Mouse (Mus musculus) forebrain, embryonic 14.5 days (tissue): Measurements from ENCODE around the gene Tmem223. TPM values are rescaled to one million over a fixed set of nuclear protein-coding genes. Genes with fewer than 3 reads are reported as not detected.

ENCODE experiments used
- ATAC-seq: fragments of 200-750 bp; cut with Nextera tagmentation; 2 replicates; pipeline ENCODE4 v1.8.0; 2017; ENCODE audit warnings: mild to moderate bottlenecking, moderate library complexity
- DNase-seq: peaks from one replicate; pipeline ENCODE4 v3.0.0-alpha.2; 2015; ENCODE audit warnings: low spot score
- H3K27ac ChIP-seq: fragments of 300-500 bp; sonication (generic); 2 replicates; pipeline ENCODE4 v1.5.1; 2014; ENCODE audit warnings: low read depth, mild to moderate bottlenecking, control low read depth, low read length, moderate library complexity
- H3K27me3 ChIP-seq: fragments of 300-500 bp; sonication (generic); replicated peaks from 2 replicates; pipeline ENCODE4 v1.6.1; 2014; ENCODE audit warnings: low read length, control low read depth, mixed read lengths; ENCODE audit not compliant: control insufficient read depth, insufficient read depth
- H3K36me3 ChIP-seq: fragments of 300-500 bp; sonication (generic); 2 replicates; pipeline ENCODE4 v1.6.1; 2014; ENCODE audit warnings: low read length, control low read depth; ENCODE audit not compliant: control insufficient read depth, insufficient read depth
- H3K4me1 ChIP-seq: fragments of 300-500 bp; sonication (generic); 2 replicates; pipeline ENCODE4 v1.6.1; 2014; ENCODE audit warnings: antibody characterized with exemption, low read length, control low read depth; ENCODE audit not compliant: control insufficient read depth, insufficient read depth
- H3K4me2 ChIP-seq: fragments of 300-500 bp; sonication (generic); 2 replicates; pipeline ENCODE4 v1.6.1; 2014; ENCODE audit warnings: mild to moderate bottlenecking, control low read depth, low read length
- H3K4me3 ChIP-seq: fragments of 300-500 bp; sonication (generic); 2 replicates; pipeline ENCODE4 v1.5.1; 2014; ENCODE audit warnings: low read depth, low read length, control low read depth
- H3K9ac ChIP-seq: fragments of 300-500 bp; sonication (generic); 2 replicates; pipeline ENCODE4 v1.6.1; 2014; ENCODE audit warnings: mild to moderate bottlenecking, low read length, control low read depth, moderate library complexity
- H3K9me3 ChIP-seq: fragments of 300-500 bp; sonication (generic); replicated peaks from 2 replicates; pipeline ENCODE4 v1.6.1; 2016; ENCODE audit warnings: low read length, control low read depth, mixed read lengths; ENCODE audit not compliant: control insufficient read depth
- WGBS: fragments of 180-500 bp; shearing (Covaris S2); extraction: QIAGEN DNeasy Blood & Tissue Kit; methylation state at CpG from one replicate; pipeline ENCODE4 v1.1.7; 2014; 5-methylcytosine and 5-hydroxymethylcytosine counted together
- polyA plus RNA-seq: library from polyadenylated mRNA; unstranded; fragments of >200 nt; fragmentation: Nextera tagmentation; extraction: Ambion mirVana; gene quantifications from 2 replicates; pipeline ENCODE4 v1.2.1, GENCODE M21; 2014

Gene Tmem223
- polyA plus RNA-seq, 1 experiment from 2014 or later: 345 TPM

- H3K4me1 ChIP-seq: peaks cover 14% of the 10 kb centered on the region
- H3K27me3 ChIP-seq: no peaks in the 10 kb centered on the region
- peak within 1 kb of the TSS; percentile 50 for H3K4me2 ChIP-seq
- ATAC-seq: no peak
- peak within 1 kb of the TSS; percentile 69 for H3K4me3 ChIP-seq
- peak within 1 kb of the TSS; percentile 92 for H3K27ac ChIP-seq
- peaks cover 62% of the 10 kb centered on the region for H3K36me3 ChIP-seq
- WGBS: 68% methylated on average over 14 of the region's 14 CpGs
- H3K9me3 ChIP-seq: no peaks in the 10 kb centered on the region
- peak within 1 kb of the TSS; percentile 84 for H3K9ac ChIP-seq
- DNase-seq: no peak
These were observed 30.2 kb upstream of the Tmem223 start, which contains the start of gene 1700092M07Rik for GRCm38 (mm10) chr19:8740603-8741002. 1700092M07Rik (plus strand) TSS chr19:8740718.

- Histone ChIP-seq H3K4me3 (peak within 1 kb of the TSS; percentile 69), H3K27ac (peak within 1 kb of the TSS; percentile 92), H3K4me1 (peaks cover 14% of the 10 kb centered on the region), H3K9me3 (no peaks in the 10 kb centered on the region), H3K36me3 (peaks cover 70% of the 10 kb centered on the region), H3K27me3 (no peaks in the 10 kb centered on the region), H3K4me2 (peak within 1 kb of the TSS; percentile 96), H3K9ac (peak within 1 kb of the TSS; percentile 84)
- ATAC-seq: peak; percentile 99
- DNase-seq: peak; percentile 99
- WGBS: under 1% methylated on average over 36 of the region's 36 CpGs
These were observed 29.4 kb upstream of the Tmem223 start, which contains the start of gene Stx5a for GRCm38 (mm10) chr19:8741243-8741869. Stx5a (plus strand) TSS chr19:8741413.

GRCm38 (mm10) chr19:8742176-8742575, 28.6 kb upstream of the Tmem223 start:
- Histone ChIP-seq H3K36me3 (peaks cover 78% of the 10 kb centered on the region), H3K4me2 (peak overlapping the region; percentile 96), H3K9me3 (no peaks in the 10 kb centered on the region), H3K27me3 (no peaks in the 10 kb centered on the region), H3K27ac (peak overlapping the region; percentile 92; the same call in 1 of the 2 replicates), H3K4me1 (peaks cover 14% of the 10 kb centered on the region), H3K4me3 (peak overlapping the region; percentile 69), H3K9ac (peak overlapping the region; percentile 84)
- ATAC-seq: no peak
- WGBS: 23% methylated on average over 14 of the region's 14 CpGs
- DNase-seq: no peak

GRCm38 (mm10) chr19:8745382-8745781, 25.4 kb upstream of the Tmem223 start:
- WGBS: 98% methylated on average over 1 of the region's 1 CpGs

DNA sequence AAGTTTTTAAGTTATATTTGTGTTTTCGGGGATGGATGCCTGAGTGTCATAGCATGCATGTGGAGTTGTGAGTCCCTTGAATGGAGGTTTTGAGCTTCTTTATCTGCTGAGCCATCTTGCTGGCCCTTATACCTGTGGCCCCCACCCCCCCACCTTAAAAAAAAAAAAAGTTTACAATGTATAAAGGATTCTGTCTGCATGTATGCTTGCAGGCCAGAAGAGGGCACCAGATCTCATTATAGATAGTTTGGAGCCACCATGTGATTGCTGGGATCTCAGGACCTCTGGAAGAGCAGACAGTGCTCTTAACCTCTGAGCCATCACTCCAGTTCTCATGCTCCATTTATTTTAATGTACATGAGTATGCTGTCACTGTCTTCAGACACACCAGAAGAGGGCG, 23.4 kb upstream of the Tmem223 start:
- H3K27ac ChIP-seq: no peak overlapping the region
- no peak overlapping the region for H3K9ac ChIP-seq
- no peaks in the 10 kb centered on the region for H3K9me3 ChIP-seq
- no peaks in the 10 kb centered on the region for H3K27me3 ChIP-seq
- ATAC-seq: no peak
- no peak overlapping the region for H3K4me2 ChIP-seq
- WGBS: 74% methylated on average over 2 of the region's 2 CpGs
- H3K4me3 ChIP-seq: no peak overlapping the region
- DNase-seq: no peak
- H3K4me1 ChIP-seq: peaks cover 5% of the 10 kb centered on the region
- H3K36me3 ChIP-seq: peaks cover 93% of the 10 kb centered on the region

More at GRCm38 (mm10) chr19:8745382-8745781, 25.4 kb upstream of the Tmem223 start:
- Histone ChIP-seq H3K4me2 (no peak overlapping the region), H3K9ac (no peak overlapping the region), H3K27me3 (no peaks in the 10 kb centered on the region), H3K4me3 (no peak overlapping the region), H3K27ac (no peak overlapping the region), H3K9me3 (no peaks in the 10 kb centered on the region), H3K36me3 (peaks cover 79% of the 10 kb centered on the region), H3K4me1 (peaks cover 14% of the 10 kb centered on the region)
- ATAC-seq (no peak), DNase-seq (no peak)

DNA sequence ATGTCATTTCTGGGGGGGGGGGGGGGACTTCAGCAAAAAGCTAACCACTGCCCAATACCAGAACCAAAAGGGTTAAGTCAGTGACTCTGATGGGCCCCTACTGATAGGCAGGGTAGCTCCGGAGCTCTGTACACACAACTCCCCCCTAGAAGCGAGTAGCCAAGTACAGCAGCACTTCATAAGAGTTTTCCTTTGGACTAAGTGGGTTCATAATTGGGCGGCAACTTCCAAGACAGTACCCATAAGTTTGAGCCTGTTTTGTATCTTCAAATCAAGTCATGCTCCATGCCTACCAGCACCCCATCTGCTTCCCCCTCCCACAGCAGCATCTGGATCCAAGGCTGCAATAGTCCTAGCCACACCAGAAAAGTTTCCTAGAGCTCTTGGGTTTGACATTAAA, 15.1 kb upstream of the Tmem223 start:
- Histone ChIP-seq H3K27me3 (no peaks in the 10 kb centered on the region), H3K4me3 (no peak overlapping the region), H3K4me2 (peak overlapping the region; percentile 84; the same call in 1 of the 2 replicates), H3K36me3 (peaks cover 45% of the 10 kb centered on the region), H3K27ac (no peak overlapping the region), H3K4me1 (peaks cover 8% of the 10 kb centered on the region; the same call in 1 of the 2 replicates), H3K9me3 (no peaks in the 10 kb centered on the region), H3K9ac (no peak overlapping the region)
- WGBS: 85% methylated on average over 3 of the region's 3 CpGs
- ATAC-seq (no peak), DNase-seq (no peak)

DNA sequence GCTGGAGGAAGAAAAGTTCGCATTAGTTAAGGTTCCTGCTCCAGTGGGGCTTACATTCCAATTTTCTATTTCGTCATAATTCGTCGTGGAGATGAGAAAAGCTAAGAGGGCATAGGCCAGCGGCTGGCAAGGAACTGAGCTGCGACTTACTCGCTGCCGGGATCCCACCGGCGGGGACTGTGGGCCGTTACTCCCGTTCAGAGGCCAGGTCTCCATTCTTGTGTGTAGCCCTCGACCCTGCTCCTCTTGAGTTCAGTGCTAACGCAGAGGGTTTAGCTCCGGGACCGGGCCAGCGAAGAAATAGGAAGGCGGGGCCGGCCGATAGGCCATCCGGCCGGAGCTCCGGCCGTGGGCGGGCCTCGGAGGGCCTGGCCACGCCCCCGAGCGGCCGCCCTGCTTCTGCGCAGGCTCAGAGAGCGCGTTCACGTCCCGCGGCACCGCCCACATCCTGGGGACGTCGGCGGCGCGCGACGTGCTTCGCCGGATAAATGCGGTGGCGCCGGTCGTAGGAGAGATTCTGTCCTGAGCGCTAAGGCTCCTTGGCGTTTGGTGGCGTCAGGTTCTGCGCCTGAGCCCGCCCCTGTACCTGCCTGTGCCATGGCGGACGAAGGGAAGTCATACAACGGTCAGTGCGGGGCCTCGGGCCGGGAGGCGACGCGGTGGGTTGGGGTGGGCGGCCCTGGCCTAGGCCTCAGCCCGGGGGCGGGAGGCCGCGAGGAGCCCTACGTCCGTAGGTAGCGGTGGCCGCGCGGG, 14.0 kb upstream of the Tmem223 start, which contains the start of gene Nxf1:
TSS of gene Nxf1 (plus strand) at position 439 of the 753 bp plus-strand sequence.
- WGBS: under 1% methylated on average over 75 of the region's 75 CpGs
- DNase-seq (peak; percentile 96), ATAC-seq (peak; percentile 96)
- peaks cover 35% of the 10 kb centered on the region for H3K36me3 ChIP-seq
- H3K9ac ChIP-seq: peak within 1 kb of the TSS; percentile 94
- no peaks in the 10 kb centered on the region for H3K27me3 ChIP-seq
- peak within 1 kb of the TSS; percentile 84 for H3K4me2 ChIP-seq
- H3K4me3 ChIP-seq: peak within 1 kb of the TSS; percentile 97
- H3K9me3 ChIP-seq: no peaks in the 10 kb centered on the region
- peak within 1 kb of the TSS; percentile 82 for H3K27ac ChIP-seq
- peaks cover 8% of the 10 kb centered on the region; the same call in 1 of the 2 replicates for H3K4me1 ChIP-seq

GRCm38 (mm10) chr19:8757471-8757998, 13.3 kb upstream of the Tmem223 start:
- Histone ChIP-seq H3K27me3 (no peaks in the 10 kb centered on the region), H3K9ac (peak overlapping the region; percentile 94), H3K27ac (peak overlapping the region; percentile 82; the same call in 1 of the 2 replicates), H3K9me3 (no peaks in the 10 kb centered on the region), H3K4me1 (peaks cover 8% of the 10 kb centered on the region; the same call in 1 of the 2 replicates), H3K36me3 (peaks cover 34% of the 10 kb centered on the region), H3K4me2 (peak overlapping the region; percentile 84), H3K4me3 (peak overlapping the region; percentile 97)
- DNase-seq (no peak), ATAC-seq (no peak)
- 7% methylated on average over 14 of the region's 14 CpGs for WGBS
